Mouse (Mus musculus) right cerebral cortex, postnatal 36 days (tissue): ENCODE measurements around the gene Cald1.

Experiments
- DNase-seq, 2 experiments: peaks; one replicate each; pipeline ENCODE4 v3.0.0; 2022; ENCODE audit warnings: low spot score in 2 of 2, mixed read lengths in 1 of 2

Cald1 gene

GRCm38 (mm10) chr6:34613122-34613521 is 14.8 kb downstream of the Cald1 start:
- DNase-seq, result no peak

DNA sequence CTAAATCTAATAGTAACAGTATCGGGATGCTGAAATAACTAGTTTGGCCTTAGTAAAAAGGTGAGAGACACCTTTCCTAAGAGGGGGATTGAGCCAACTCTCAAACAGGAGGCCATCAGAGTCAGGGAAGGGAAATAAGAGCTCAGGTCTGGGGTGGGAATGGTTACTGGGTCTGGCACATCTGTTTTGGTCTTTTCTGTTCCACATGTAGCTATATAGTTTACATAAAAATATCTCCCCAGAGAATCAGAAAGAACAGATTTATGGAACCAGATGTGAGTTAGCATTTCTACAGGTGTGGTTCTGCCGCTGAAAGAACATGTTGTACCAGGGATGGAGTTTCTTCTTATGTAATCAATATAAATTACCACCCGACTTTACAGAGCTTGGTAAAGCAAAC is 17.1 kb downstream of the Cald1 start:
- no peak for DNase-seq

DNA sequence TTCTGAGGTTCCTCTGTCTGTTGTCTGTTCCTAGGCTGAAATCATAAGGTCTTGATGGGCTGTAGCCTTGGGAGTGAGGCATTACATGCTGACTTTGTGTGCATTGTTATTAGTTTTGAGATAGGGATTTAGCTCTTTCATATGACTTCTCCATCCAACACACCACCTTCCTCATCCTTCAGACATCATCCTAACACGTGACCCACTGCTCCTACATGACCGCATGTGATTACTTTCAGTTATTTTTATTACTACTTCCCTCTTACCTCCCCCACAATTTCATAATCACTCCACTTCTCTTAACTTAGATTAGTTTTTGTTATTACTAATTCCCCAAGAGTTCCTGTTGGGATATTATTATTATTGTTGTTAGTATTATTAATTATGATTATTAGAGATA is 21.2 kb downstream of the Cald1 start:
- no peak for DNase-seq

DNA sequence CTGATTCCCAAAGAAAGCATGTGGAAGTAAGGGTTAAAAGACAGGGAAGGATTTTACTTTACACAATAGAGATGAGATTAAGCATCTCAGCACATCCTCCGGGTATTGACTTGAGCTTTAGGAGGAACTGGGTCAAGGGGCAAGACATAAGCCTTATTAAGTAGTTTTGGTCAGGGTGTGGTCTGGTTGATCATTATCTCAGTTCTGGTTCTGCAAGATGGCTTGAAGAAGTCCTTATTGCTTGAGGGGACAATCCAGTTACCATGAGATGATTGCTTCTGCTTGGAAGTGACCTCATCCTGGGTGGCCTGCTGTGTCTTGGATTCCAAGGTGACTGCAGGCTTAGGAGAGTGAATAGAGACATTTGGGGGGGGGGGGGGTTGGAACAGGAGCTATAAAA is 21.9 kb downstream of the Cald1 start:
- DNase-seq, result no peak

- no peak for DNase-seq
Observed at GRCm38 (mm10) chr6:34622865-34623264, 24.6 kb downstream of the Cald1 start.

DNA sequence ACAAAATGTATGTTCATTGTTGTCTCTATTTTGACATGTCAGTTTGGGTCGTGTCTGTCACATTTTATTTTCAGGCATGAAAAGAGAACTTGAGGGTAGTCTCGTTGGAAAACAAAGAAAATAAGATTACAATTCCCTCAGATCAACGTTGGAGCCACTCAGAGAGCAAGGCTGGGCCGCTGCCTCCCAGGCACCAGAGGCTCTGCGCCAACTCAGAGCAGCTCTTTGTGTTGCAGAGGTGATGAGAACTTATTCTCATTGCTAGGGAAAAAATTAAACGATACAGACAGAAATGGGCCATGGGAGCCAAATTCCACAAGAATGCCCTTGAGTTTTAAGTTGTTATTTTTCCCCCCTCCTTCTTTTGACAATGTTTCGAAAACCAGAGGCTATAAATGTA is 25.0 kb downstream of the Cald1 start:
- DNase-seq, result no peak

- no peak for DNase-seq
Observed at GRCm38 (mm10) chr6:34624536-34624935, 26.2 kb downstream of the Cald1 start.

DNA sequence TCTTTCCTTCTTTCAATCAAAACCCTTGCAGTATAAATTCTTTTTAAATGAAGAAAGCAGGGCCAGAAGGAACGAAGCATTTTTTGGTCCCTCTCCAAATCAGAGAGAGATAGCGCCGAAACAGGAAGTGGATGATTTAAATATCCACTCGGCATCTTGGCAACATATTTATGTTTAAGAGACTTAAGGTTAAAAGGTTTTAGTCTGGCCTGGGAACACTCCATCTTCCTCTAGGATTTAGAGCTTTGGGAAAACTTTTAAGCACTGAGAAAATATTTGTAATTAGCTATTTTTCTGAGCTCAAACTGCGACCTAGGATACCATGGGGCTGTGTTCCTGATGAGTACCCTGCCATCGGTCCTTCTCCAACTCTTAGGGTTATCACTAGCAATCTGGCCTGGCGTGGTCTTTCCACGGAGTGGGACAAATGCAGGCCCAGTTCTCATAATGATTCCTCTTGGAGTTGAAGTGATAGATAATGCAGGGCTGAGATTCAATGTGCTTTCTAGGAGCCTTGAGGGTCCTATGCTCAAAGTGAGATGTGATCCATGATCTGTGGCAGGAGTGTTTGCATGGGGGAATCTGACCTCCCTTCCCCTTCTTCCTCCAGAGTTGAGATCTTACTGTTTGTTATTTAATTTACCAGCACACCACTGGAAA is 28.4 kb downstream of the Cald1 start:
- DNase-seq, result no peak

DNA sequence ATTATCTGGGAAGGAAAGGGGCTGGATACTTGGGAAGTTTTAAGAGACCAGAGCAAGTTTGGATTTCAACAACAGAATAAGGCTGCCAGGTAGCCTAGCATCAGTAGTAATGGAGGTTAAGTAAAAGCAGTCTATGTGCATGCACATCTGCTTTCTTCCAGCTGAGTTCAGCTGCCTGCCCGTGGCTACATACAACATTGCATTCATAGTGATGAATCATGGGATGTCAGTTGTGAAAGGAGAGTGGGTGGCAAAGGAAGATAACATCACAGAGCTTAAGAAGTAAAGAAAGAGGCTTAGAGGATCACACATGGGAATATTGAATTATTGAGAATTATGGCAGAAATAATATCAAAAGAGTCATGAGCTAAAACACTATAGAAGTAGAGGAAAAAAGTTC is 29.8 kb downstream of the Cald1 start:
- DNase-seq, result no peak

GRCm38 (mm10) chr6:34633776-34634175 is 35.5 kb downstream of the Cald1 start:
- DNase-seq, result no peak

DNA sequence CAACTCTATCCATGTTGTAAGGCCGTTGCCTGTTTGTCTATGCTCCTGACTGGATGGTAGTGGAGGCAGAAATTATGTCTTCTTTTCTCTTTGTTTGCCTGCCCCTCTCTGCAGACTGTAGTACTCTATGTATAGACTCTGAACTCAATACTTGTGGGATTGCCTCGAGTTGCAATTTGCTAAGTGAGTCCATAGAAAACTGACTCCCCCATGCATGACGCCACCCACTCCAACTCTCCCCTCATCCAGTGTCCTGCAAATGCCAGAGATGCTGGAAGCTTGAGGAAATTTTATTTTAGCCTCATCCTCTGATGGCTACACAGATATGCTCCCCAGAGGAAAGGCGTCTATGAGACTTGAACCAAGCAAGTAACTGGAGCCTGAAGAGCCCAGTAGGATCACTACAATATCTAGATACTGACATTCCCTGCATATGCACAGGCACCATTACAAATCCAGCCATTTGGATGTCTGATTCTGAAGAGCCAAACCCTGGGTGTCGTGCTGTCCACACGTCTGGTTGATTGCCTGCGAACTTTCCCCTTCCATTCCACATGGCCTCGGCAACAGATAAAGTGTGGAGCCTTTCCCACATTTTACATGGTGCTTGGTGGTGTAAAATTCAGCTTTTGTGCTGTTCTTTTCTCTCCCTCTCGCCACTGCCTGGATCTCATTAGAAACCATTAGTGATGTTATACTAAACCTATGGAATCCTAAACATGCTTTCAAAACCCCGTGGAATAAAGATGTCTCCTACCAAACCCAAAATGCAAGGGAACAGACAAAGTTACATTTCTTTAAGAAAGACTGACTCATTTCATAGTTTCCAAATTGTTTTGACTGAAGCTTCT is 39.5 kb downstream of the Cald1 start:
- DNase-seq, result no peak

DNA sequence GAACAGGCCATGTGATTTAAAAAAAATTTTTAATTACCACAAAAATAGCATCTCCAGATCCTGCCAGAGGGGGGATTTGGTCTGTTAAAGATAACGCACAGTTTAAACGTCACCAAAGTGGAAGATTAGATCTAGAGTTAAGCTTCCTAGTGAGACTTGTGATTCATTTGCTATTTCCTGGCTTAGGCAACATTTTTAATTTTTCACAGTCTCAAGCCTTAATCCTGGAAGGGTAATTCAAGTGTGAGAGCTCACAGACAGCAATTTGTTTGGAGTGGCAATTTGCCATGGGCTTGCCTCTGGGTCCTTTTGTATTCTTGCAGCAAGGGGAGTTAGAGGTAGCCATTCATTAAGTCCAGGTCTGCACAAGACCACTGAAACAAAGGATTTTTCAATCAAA is 40.4 kb downstream of the Cald1 start:
- no peak for DNase-seq

DNA sequence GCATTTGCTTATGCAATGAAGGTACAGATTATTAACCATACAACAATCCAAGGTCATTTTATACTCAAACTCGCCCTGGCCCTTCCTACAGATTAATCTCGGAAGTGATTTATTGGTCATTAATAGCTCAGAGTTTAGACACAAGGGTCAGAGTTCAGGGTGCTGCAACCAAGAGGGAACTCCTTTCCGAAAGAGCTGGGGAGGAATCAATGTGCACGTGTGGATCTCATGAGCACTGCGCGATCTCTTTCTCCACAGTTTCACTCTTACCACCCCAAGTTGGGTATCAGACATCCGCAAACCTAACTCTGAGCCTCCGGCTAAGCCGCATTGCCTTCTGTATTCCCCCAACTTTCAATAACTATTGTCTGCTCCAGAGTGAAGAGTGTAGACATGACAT is 41.9 kb downstream of the Cald1 start:
- DNase-seq, result no peak

GRCm38 (mm10) chr6:34641081-34641480 is 42.8 kb downstream of the Cald1 start:
- DNase-seq, result no peak

DNA sequence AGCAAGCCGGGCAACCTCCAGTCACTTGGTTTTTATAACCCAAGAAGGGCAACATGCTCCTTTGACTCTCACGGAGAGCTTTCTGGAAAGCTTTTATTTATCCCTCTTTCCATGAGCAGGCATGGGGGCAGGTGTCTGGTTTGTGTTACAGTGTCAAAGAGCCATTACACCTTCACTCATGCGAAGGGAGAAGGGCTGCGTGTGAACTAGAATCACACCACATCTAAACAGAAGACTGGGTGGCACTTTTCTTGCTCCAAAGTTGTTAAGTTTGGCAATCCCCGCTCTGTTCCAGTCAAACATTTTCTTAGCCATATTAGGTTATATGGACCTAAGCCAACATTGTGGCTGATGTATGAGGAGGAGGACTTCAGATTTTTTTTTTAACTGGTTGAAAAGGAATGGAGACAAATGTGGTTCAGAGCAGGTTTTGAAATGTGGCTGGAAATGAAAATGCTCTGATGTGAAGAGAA is 43.8 kb downstream of the Cald1 start:
- DNase-seq, result no peak

DNA sequence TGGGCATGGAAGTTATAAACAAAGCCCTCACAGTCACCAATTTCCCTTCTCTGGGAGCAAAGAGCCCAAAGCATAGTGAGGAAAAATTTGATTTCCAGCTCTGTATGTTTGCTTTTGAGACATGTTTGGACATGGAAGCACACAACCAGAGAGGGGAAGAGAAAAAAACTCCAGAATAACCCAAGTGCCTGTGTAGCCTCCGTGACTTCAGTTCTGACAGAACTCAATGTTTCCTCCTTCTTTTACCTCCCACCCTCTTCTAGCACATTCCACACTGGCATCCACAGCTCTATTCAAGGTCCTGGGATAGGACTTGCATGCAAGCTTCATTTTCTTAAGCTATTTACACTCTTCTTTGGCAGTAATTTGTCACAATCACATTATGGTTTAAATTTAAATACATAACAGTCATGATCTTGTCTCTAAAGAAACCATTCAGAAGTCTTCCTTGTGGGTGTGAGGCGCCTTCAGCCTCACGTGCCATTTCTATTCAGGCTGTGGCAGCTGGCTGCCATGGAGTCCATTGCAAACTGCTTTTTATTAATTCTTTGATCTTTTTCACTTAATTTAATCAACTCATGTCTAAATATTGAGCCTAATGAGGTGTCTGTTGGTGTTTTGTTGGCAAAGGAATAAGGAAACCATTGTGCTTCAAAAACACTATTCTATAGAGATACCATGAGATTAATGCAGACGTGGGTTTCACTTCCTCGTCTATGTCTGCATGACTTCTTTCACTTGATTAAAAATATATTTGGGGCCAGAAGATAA is 49.9 kb downstream of the Cald1 start:
- DNase-seq, result no peak

GRCm38 (mm10) chr6:34651298-34651697 is 53.0 kb downstream of the Cald1 start:
- DNase-seq, result no peak

DNA sequence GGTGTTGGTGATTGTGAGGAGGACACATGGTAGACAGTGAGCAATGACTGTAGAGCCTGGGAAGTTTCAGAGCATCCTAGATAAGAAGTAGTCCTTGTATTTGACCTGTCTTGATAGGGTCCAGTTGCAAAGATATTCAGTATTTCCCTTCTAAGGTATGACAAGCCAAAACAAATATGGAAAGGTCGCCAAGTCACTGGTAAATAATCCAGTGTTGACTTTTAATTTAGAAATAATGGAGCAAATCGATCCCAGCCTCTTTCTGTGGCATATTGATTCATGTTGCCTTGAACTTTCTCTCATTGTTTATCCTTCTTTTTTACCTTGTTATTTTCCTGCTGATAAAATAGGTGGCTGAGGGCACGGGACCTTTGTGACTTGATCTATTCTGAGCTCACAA is 57.4 kb downstream of the Cald1 start:
- DNase-seq, result no peak

- DNase-seq, result no peak
Observed at GRCm38 (mm10) chr6:34658791-34659190, 60.5 kb downstream of the Cald1 start.

DNA sequence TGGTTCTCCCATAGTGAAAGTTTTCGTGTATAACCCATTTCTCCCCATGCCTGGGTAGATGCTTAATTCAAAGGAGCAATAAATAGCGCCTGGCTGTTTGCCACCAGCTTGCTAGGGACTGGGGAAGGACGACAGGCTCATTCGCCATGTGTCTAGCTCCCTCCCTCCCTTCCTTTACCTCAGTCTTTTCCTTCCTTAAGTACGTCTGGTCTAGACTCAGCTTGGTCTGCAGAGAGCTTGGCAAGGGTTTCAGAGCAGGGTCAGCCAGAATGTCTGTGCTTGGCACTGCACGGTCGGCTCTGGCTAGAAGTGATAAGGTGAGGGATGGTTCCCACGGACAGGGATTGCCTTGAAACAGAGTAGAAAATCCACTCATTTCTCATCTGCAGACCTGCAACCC is 62.4 kb downstream of the Cald1 start:
- DNase-seq, result no peak

DNA sequence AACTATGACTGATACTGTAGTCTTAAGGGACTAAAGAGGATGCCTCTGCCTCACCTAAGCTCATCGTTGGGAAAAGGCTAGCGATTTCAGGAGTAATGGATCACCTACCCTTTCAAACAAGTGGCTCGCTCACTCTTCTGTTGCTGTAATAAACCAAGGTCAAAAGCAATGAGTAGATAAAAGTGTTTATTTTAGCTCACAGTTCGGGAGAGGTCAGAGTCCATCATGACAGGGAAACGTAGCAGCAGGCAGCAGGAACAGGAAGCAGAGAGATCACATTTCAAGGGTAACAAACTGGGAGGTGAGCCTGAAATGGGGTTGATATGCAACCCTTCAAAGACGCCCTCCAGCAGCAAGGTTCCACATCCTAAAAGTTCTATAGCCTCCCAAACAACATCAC is 64.3 kb downstream of the Cald1 start:
- no peak for DNase-seq

DNA sequence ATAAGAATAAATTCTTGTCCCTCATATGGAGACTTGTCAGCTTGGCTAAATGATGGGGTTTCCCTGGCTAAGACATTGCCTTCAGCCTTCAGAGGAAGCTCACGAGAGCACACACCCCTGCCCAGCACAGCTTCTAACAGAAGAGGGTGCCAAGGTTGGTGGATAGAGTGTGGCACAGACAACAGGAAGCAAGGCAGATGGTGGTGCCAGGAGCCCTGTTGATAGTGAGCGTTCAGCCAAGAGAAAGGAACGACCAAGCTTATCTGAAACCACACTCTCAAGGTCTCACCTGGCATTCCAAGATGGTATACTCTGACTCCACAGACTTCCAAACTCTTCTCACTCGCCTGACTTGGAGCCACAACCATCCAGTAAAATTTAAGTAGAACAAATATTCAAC is 66.0 kb downstream of the Cald1 start:
- DNase-seq, result no peak

DNA sequence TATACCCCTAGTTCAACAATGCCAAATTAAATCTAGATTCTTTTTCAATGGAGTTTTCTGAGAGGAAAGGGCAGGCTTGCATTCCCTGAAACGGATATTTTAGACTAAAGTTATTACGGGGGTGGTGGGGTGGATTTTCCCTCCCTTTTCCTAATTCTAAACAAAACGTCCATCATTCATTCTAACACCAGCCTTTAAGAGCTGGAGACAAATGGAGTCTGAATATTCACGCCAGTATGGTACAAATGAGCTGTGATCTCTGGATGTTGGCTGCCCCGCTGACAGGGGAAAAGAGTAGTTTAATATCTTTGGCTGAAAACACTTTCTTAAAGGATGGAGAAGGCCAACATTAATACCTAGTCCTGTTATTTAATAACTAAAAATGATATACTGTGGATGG is 66.4 kb downstream of the Cald1 start:
- DNase-seq, result no peak
